Mouse (Mus musculus) kidney, adult 8-10 months (tissue): ENCODE measurements around the gene Anln.
A peak's percentile ranks its signal among the peaks of the same experiment; 100 is the strongest.
"Not testable (repeated sequence)": the region's sequence is repeated elsewhere in the genome, so short reads cannot be mapped to it uniquely, and the experiment has no call there.

Experiments
- DNase-seq, 2 experiments: peaks; one replicate each; pipeline ENCODE4 v3.0.0; 2022

The Anln gene

GRCm38 (mm10) chr9:22389021-22389476 is at the start of gene Anln:
Gene Anln, minus strand, starts transcription at chr9:22389188.
- DNase-seq, result peak; percentile 80 to 88

- no peak for DNase-seq
Measured at GRCm38 (mm10) chr9:22434101-22434500, 45.1 kb upstream of the Anln start.

- DNase-seq, result no peak
Measured at GRCm38 (mm10) chr9:22433221-22433620, 44.2 kb upstream of the Anln start.

GRCm38 (mm10) chr9:22430315-22430840 is 41.4 kb upstream of the Anln start:
- DNase-seq, result no peak

GRCm38 (mm10) chr9:22429533-22430241 is 40.7 kb upstream of the Anln start:
- peak; percentile 8 to 17 for DNase-seq

- DNase-seq, result no peak
Measured at GRCm38 (mm10) chr9:22428666-22429410, 39.9 kb upstream of the Anln start.

GRCm38 (mm10) chr9:22428028-22428665 is 39.2 kb upstream of the Anln start:
- no peak for DNase-seq

- no peak for DNase-seq
Measured at GRCm38 (mm10) chr9:22424719-22425118, 35.7 kb upstream of the Anln start.

GRCm38 (mm10) chr9:22424196-22424595 is 35.2 kb upstream of the Anln start:
- DNase-seq, result no peak

- no peak for DNase-seq
Measured at GRCm38 (mm10) chr9:22423507-22423906, 34.5 kb upstream of the Anln start.

- DNase-seq, result no peak
Measured at GRCm38 (mm10) chr9:22422559-22422958, 33.6 kb upstream of the Anln start.

GRCm38 (mm10) chr9:22420491-22420890 is 31.5 kb upstream of the Anln start:
- DNase-seq, result peak in 1 of 2 experiments; percentile 8

GRCm38 (mm10) chr9:22419877-22420276 is 30.9 kb upstream of the Anln start:
- DNase-seq, result no peak

GRCm38 (mm10) chr9:22417547-22417946 is 28.6 kb upstream of the Anln start:
- peak in 1 of 2 experiments; percentile 16 for DNase-seq

GRCm38 (mm10) chr9:22416187-22416586 is 27.2 kb upstream of the Anln start:
- DNase-seq, result no peak

- DNase-seq, result peak; percentile 97
Measured at GRCm38 (mm10) chr9:22411002-22411857, 22.2 kb upstream of the Anln start, which contains the start of gene 9530077C05Rik. Gene 9530077C05Rik, plus strand, starts transcription at chr9:22411513.

- no peak for DNase-seq
Measured at GRCm38 (mm10) chr9:22409501-22409900, 20.5 kb upstream of the Anln start.

- peak in 1 of 2 experiments; percentile 27 for DNase-seq
Measured at GRCm38 (mm10) chr9:22408344-22408743, 19.4 kb upstream of the Anln start.

GRCm38 (mm10) chr9:22407633-22408032 is 18.6 kb upstream of the Anln start:
- DNase-seq, result not testable (repeated sequence)

- DNase-seq, result no peak
Measured at GRCm38 (mm10) chr9:22405414-22405813, 16.4 kb upstream of the Anln start.

- DNase-seq, result not testable (repeated sequence)
Measured at GRCm38 (mm10) chr9:22403501-22403900, 14.5 kb upstream of the Anln start.

GRCm38 (mm10) chr9:22402976-22403375 is 14.0 kb upstream of the Anln start:
- no peak for DNase-seq
